Mouse (Mus musculus) frontal cortex, postnatal 36 days (tissue): ENCODE measurements at regions not wholly inside any gene's neighbourhood (a gene's known extent, or its start where the extent isn't known, plus 50 kb on each side); places are given as distances from the start of the nearest gene placed in this dataset.
A peak's percentile ranks its signal among the peaks of the same experiment; 100 is the strongest.

Experiments
- DNase-seq, 2 experiments: peaks; one replicate each; pipeline ENCODE4 v3.0.0; 2022; ENCODE audit warnings: low spot score in 2 of 2

GRCm38 (mm10) chr2:105454353-105454752, 55.2 kb upstream of the Rcn1 start:
- no peak for DNase-seq

- DNase-seq, result no peak
Observed at GRCm38 (mm10) chr2:105454836-105455235, 55.7 kb upstream of the Rcn1 start.

GRCm38 (mm10) chr2:105458643-105459042, 59.5 kb upstream of the Rcn1 start:
- no peak for DNase-seq

DNA sequence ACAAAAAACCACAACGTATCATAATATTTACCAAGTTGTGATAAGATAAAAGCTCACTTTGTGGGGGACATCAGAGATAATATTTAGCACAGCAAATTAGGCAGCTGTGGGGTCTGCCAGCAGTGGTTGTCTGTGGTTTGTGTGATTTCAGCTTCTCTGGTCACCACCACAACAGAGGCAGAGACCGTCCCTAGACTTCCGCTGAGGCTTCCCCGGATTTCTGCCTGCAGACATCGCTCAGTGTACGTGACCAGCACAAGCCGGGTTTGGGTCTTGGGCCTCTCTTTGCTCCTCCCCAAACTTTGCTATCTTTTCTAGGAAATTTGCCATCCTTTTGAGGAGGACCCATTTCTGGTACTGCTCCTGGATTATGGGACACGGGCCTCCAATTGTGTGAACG, 60.4 kb upstream of the Rcn1 start:
- DNase-seq, result no peak

- DNase-seq, result no peak
Observed at GRCm38 (mm10) chr2:105465630-105466029, 66.5 kb upstream of the Rcn1 start.

DNA sequence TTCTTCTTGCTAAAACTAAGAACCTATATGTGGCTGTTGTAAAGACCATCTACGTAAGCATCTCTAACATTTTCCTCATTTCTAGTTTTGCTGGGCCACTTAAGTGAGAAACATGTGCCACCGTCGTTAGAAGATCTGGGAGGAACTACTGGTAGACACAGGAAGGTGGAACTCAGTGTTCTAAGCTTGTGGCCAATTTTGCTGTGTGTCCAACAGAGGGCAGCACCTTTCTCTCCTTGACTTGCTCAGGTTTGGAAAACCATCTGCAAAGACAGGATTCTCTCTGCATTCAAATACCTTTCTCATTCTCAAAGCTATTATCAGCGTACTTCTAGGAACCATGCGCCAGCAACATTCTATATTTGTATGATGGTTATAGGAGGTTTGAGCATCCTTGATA, 69.8 kb upstream of the Rcn1 start:
- DNase-seq, result peak; percentile 24 to 68

DNA sequence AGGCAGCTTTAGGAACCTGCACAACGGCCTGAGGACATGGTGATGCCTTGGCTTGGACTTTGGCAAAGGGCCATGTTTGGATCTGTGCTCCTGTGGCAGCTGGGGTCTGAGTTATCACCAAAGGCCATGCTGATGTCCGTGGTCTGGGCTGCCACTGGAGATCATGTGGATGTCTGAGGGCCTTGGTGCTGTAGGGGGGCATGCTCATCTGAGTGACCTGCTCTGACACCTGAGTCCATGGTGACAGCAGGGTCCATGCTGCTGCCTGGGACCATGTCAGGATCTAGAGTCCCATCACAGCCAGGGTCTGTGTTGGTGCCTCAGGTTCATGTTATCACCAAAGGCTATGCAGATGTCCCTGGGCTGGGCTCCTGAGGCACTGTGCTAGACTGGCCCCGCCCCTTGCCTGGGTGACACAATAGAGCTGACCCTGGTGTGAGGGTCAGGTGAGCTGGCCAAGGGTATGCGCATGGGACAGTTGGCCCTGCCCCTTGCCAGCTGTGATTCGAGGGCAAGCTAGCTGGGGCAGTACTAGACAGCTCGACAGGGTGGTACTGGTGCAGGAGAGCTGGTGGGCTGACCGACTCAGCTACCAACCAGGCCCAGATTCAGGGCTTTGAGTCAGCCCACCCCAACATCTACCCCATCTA, 77.0 kb upstream of the Rcn1 start:
- DNase-seq, result no peak

DNA sequence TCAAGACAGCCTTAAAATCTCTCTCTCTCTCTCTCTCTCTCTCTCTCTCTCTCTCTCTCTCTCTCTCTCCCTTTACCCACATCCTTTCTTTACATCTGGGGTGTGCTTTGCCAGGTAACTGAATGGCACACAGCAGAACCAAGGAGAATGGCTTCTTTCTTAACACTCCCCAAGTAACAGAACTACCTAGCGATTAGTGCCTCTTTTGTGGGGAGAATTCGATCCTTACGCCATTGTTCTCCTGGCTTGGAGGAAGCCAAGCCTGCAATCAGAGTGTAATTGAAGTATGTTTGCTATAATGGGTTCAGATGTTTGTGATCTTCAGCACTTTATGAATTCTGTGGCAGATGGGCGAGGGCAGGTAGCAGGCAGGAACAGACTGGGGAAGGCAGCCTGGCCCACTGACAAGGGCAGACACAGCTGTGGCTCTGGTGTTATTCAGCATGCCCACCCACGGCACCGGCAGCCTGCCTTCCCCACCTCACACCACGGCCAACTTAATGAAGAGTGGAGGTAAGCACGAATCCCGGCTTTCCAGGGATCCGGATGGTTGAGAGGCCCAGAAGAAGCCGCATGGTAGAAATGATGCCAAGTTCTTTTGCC, 83.0 kb upstream of the Rcn1 start:
- no peak for DNase-seq

GRCm38 (mm10) chr2:105484496-105484895, 85.4 kb upstream of the Rcn1 start:
- no peak for DNase-seq

- DNase-seq, result no peak
Observed at GRCm38 (mm10) chr2:105485286-105485685, 86.2 kb upstream of the Rcn1 start.

- DNase-seq, result no peak
Observed at GRCm38 (mm10) chr2:105495796-105496195, 96.7 kb upstream of the Rcn1 start.

DNA sequence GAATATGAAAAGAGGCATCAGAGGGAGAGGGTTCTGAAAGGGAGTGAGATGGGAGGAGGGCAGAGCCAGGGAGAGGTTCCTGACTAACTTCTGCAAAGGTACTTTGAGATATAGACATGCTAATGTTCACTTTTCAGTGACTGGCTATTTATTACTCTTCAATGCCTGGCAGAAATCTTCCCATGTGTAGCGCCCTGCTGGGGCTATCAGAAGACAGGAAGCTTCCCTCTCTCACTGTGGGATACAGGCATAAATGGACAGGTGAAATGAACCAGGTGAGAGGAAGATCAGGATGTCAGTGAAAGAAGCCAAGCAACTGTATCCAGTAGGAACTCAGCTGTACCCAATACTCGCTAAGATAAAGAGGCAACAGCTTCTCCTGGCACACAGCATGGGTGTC, 105.1 kb upstream of the Rcn1 start:
- no peak for DNase-seq

DNA sequence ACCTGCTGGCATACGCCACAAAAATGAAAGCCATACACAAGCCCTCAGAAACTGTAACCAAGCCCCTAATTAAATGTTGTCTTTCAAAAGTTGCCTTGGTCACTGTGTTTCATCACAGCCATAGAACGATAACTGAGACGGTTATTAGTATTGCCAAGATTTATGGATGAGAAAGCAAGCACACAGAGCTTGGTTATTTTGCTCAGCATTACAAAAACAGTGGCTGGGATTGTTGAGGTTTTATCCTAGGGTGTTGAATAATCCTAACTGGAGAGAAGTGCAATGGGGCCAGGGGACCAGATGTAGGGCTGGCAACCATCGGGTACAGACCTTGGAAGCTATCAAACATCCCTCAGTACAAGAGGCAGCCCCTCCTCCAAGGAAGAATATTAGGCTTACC, 106.4 kb upstream of the Rcn1 start:
- DNase-seq, result no peak

DNA sequence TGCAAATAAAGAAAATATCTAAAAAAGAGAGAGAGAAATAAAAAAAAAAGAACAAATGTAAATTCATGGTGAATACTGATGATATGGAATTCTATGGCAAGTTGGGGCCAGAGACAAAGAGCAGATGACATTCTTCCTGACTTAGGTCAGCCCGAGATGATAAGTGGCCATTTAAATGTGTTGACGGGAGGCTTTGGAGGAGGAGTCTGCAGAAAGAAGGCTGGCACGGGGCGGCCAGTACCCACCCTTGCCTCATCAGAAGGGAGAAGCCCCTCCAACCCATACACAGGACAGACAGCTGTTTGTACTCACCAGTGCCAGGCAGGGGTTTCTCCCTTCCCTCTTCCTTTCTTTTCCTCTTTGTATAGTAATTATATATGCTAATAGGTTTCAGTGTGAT, 108.0 kb upstream of the Rcn1 start:
- DNase-seq, result no peak

- DNase-seq, result no peak
Observed at GRCm38 (mm10) chr2:105510816-105511215, 111.7 kb upstream of the Rcn1 start.

DNA sequence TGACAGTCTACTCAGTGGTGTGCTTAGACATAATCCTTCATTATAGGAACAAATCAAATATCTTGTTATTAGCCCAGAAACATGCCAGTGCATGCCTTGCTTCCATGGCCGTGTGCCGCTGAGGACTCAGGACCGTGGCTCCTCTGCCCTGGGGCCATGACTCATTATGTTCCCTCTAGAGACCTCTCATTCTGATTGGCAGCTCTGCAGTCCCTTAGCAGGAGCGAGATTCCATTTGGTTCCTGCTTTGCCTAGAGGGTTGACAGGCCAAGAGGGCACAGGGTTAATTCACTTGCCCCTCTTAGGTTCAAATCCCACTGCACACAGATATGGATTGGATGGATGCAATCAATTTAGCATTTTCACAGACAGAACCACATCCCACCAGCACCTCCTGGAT, 112.6 kb upstream of the Rcn1 start:
- no peak for DNase-seq

- DNase-seq, result no peak
Observed at GRCm38 (mm10) chr2:105514226-105514625, 115.1 kb upstream of the Rcn1 start.

- no peak for DNase-seq
Observed at GRCm38 (mm10) chr2:105514881-105515280, 115.8 kb upstream of the Rcn1 start.

DNA sequence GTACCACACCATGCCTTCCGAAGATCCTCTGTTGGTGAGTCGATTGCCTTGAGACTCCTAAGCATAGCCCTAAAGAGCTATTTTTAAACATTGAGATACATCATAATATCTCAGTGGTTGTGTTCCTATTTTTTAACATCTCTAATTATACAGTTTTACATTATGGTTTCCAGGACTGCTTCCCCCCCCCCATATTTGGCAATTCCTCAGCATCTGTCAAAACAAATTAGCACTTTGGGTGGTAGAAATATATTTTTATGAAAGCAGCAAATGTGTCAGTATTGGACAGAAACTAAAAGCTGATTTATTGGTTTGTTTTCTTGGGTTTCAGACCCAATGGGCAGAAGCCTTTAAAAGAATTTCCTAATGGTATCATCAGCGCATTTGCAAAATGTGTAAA, 116.2 kb upstream of the Rcn1 start:
- no peak for DNase-seq

- DNase-seq, result no peak
Observed at GRCm38 (mm10) chr2:105516267-105517133, 117.4 kb upstream of the Rcn1 start.

GRCm38 (mm10) chr2:105521841-105522240, 122.7 kb upstream of the Rcn1 start:
- no peak for DNase-seq

DNA sequence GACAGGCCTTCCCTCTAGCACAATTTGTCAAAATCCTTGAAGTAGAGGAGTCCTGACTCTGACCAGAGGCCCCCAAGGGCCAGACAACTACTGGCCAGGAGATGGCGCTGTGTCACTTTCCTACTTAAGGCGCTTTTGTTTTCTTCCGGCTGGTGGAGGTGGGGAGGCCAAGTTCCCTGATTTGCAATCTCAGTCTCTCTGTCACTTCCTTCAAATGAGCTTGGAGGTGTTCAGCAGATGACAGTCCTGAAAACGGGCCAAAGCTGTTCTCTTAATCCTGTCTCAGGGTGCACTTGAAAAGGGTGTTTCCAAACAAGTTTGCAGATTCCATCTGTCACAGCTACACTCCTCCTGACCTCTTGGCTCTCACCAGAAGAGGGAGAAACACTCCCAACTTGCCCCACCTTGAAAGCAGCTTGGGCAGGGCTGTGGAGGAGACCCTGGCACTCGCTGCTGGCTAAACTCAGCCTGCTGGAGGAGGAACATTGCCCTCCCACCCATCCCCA, 124.2 kb upstream of the Rcn1 start:
- DNase-seq, result peak; percentile 27 to 44

DNA sequence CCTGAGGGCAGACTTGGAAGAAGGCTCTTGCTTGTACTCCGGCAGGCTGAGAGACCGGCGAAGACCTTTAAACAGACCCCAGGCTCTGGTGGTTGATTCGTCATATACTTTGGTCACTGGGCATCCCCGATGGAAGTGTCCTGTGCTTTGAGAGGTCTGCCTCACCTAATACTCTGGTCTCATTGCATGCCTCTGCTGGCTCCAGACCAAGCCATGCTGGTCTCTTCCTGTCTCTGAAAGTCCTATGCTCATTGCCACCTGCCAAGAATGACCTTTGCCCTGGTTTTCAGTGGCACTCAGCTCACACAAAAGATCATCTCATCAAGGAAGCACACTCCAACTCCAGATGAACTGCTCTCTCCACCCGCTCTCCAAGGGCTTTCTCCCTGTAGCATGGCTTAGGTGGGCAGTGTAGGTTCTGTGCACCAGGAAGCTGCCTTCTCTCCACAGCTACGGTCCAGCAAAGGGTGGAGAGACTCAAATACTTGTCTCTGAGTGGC, 126.0 kb upstream of the Rcn1 start:
- DNase-seq, result no peak
